ENCODE assay signal across 8 mouse cellular contexts in the genomic region with DNA sequence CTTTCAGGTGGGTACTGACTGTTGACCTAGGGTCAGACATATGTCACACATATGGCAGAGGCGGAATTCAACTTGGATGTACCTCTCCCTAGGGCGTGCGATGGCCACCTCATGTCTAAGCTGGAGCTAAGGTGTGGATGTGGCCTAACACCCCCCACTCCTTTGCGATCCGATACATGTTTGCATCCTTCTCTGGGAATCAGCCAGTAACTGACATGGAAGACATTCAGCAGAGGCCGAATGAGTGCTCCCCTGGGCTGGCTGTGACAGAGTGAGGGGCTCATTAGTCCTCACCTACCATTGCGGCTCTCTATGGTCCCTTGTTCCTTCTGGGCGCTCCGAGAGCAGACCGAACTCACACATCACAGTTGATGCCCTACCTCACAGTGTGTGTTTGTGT. TPM values are rescaled to one million over a fixed set of nuclear protein-coding genes. Genes with fewer than 3 reads are reported as not detected.
DNase-seq lines count a peak whose midpoint lies in the region; ATAC-seq and TF ChIP-seq lines count a peak whose summit lies in the region.

No protein-coding gene starts in this region.

- H3K4me2 ChIP-seq in kidney, embryonic 15.5 days: peak overlapping the region; percentile 72
- H3K4me2 ChIP-seq in hindbrain, embryonic 11.5 days (replicated peaks; ENCODE audit: low read depth, low read length): peak overlapping the region; percentile 76
- H3K4me2 ChIP-seq in midbrain, embryonic 12.5 days (replicated peaks): peak overlapping the region; percentile 82

- ATAC-seq in kidney, embryonic 15.5 days (replicated peaks; ENCODE audit: low FRiP score): no peak
- ATAC-seq in hindbrain, embryonic 11.5 days (ENCODE audit: low FRiP score): 0 out of 2 replicates have a peak, but pooled peaks have one; percentile 6
- 0 out of 2 replicates have a peak, but pooled peaks have one; percentile 3 for ATAC-seq in midbrain, embryonic 12.5 days (ENCODE audit: low FRiP score, low read depth)

- peak overlapping the region; percentile 72 for H3K4me3 ChIP-seq in kidney, embryonic 15.5 days (replicated peaks)
- peak overlapping the region; percentile 74; the same call in 1 of the 2 replicates for H3K4me3 ChIP-seq in cortical plate, adult 2 months (ENCODE audit: insufficient read depth, low read length)
- peak overlapping the region; percentile 68 for H3K4me3 ChIP-seq in hindbrain, embryonic 11.5 days (ENCODE audit: low read depth, low read length)
- H3K4me3 ChIP-seq in midbrain, embryonic 12.5 days: peak overlapping the region; percentile 75

- no peak for TF ChIP-seq CTCF in cortical plate, adult 2 months (IDR thresholded peaks at IDR 0.05; ENCODE audit: extremely low read depth, insufficient read depth, low read length)

- DNase-seq in kidney, postnatal 14 days: no peak
- DNase-seq in hindbrain, embryonic 11.5 days (ENCODE audit: low spot score): peak; percentile 29
- DNase-seq in layer of hippocampus, adult 8-10 months (ENCODE audit: low spot score in 2 of 2): no peak
- DNase-seq in gastrocnemius, postnatal 14 days: no peak
- no peak for DNase-seq in testis, postnatal 10 days (ENCODE audit: low spot score)

- peaks cover 12% of the 10 kb centered on the region for H3K36me3 ChIP-seq in kidney, embryonic 15.5 days
- H3K36me3 ChIP-seq in hindbrain, embryonic 11.5 days (ENCODE audit: control insufficient read depth, insufficient read depth, low read length): no peaks in the 10 kb centered on the region
- 0 out of 2 replicates have a peak, but pooled peaks cover 9% of the 10 kb centered on the region for H3K36me3 ChIP-seq in midbrain, embryonic 12.5 days

- peak overlapping the region; percentile 70 for H3K9ac ChIP-seq in kidney, embryonic 15.5 days
- H3K9ac ChIP-seq in hindbrain, embryonic 11.5 days (ENCODE audit: low read depth, low read length): peak overlapping the region; percentile 71
- H3K9ac ChIP-seq in midbrain, embryonic 12.5 days (replicated peaks): peak overlapping the region; percentile 76

- WGBS in kidney, embryonic 15.5 days: 85% methylated on average over 10 of the region's 10 CpGs
- 86% methylated on average over 10 of the region's 10 CpGs for WGBS in hindbrain, embryonic 11.5 days
- WGBS in midbrain, embryonic 12.5 days: 88% methylated on average over 10 of the region's 10 CpGs

- no peaks in the 10 kb centered on the region for H3K9me3 ChIP-seq in kidney, embryonic 15.5 days (replicated peaks)
- no peaks in the 10 kb centered on the region for H3K9me3 ChIP-seq in hindbrain, embryonic 11.5 days (ENCODE audit: control insufficient read depth, low read length)
- H3K9me3 ChIP-seq in midbrain, embryonic 12.5 days: no peaks in the 10 kb centered on the region

- H3K27ac ChIP-seq in kidney, embryonic 15.5 days: peak overlapping the region; percentile 93
- peak overlapping the region; percentile 31; the same call in 1 of the 2 replicates for H3K27ac ChIP-seq in cortical plate, adult 2 months (ENCODE audit: insufficient read depth, low read length)
- peak overlapping the region; percentile 62; the same call in 1 of the 2 replicates for H3K27ac ChIP-seq in hindbrain, embryonic 11.5 days (ENCODE audit: low read depth, low read length)
- peak overlapping the region; percentile 76 for H3K27ac ChIP-seq in midbrain, embryonic 12.5 days (replicated peaks)

- intact Hi-C loops in gastrocnemius, postnatal 14 days (cut with DNase I; ENCODE audit: low total_unique reads): no loop called here

- peaks cover 24% of the 10 kb centered on the region for H3K4me1 ChIP-seq in kidney, embryonic 15.5 days
- H3K4me1 ChIP-seq in cortical plate, adult 2 months (ENCODE audit: control insufficient read depth, insufficient read depth, low read length): peaks cover 11% of the 10 kb centered on the region
- H3K4me1 ChIP-seq in hindbrain, embryonic 11.5 days (replicated peaks; ENCODE audit: control insufficient read depth, insufficient read depth, low read length): peaks cover 2% of the 10 kb centered on the region; the same call in 1 of the 2 replicates
- peaks cover 22% of the 10 kb centered on the region for H3K4me1 ChIP-seq in midbrain, embryonic 12.5 days

- TF ChIP-seq POLR2A in cortical plate, adult 2 months (IDR thresholded peaks at IDR 0.05; ENCODE audit: extremely low read depth, insufficient read depth, low read length): no peak

- H3K27me3 ChIP-seq in kidney, embryonic 15.5 days: no peaks in the 10 kb centered on the region
- H3K27me3 ChIP-seq in hindbrain, embryonic 11.5 days (ENCODE audit: control insufficient read depth, insufficient read depth, low read length): no peaks in the 10 kb centered on the region
- H3K27me3 ChIP-seq in midbrain, embryonic 12.5 days: no peaks in the 10 kb centered on the region

RNA-seq across cellular contexts. Expression of a gene that starts 0.8 kb away (rescaled TPM):
- 41.2 and 48.5 TPM in 2 replicates for polyA plus RNA-seq in kidney, embryonic 15.5 days (2015; fragmentation: Nextera tagmentation; extraction: Ambion mirVana)
- polyA plus RNA-seq in cortical plate, adult 2 months (2012; rRNA removed): 51.3 and 54.7 TPM in 2 replicates
- 16.4 and 17.9 TPM in 2 replicates for polyA plus RNA-seq in hindbrain, embryonic 11.5 days (2014; fragmentation: Nextera tagmentation; extraction: Ambion mirVana)
- 29.4 and 30.8 TPM in 2 replicates for polyA plus RNA-seq in midbrain, embryonic 12.5 days (2016; fragmentation: Nextera tagmentation; extraction: Ambion mirVana)
- total RNA-seq in layer of hippocampus, adult 8-10 months (2022): 10 to 100 TPM; 28.7 to 40.0 (median 33.1) TPM
- total RNA-seq in gastrocnemius, postnatal 14 days (2021): 10 to 100 TPM; 21.7 to 25.9 TPM

RNA-seq across cellular contexts. Expression of a gene that starts 11.1 kb away (rescaled TPM):
- polyA plus RNA-seq in kidney, embryonic 15.5 days (2015; fragmentation: Nextera tagmentation; extraction: Ambion mirVana): 4.7 and 5.4 TPM in 2 replicates
- 9.3 and 10.6 TPM in 2 replicates for polyA plus RNA-seq in cortical plate, adult 2 months (2012; rRNA removed)
- polyA plus RNA-seq in hindbrain, embryonic 11.5 days (2014; fragmentation: Nextera tagmentation; extraction: Ambion mirVana): 2.6 and 3.0 TPM in 2 replicates
- 3.3 and 4.8 TPM in 2 replicates for polyA plus RNA-seq in midbrain, embryonic 12.5 days (2016; fragmentation: Nextera tagmentation; extraction: Ambion mirVana)
- 10 to 100 TPM in 2 of 4 experiments, 1 to 10 TPM in 2; 3.8 to 17.2 (median 9.7) TPM for total RNA-seq in layer of hippocampus, adult 8-10 months (2022)
- 1 to 10 TPM; 1.5 to 2.1 TPM for total RNA-seq in gastrocnemius, postnatal 14 days (2021)

RNA-seq across cellular contexts. Expression of a gene that starts 17.2 kb away (rescaled TPM):
- polyA plus RNA-seq in kidney, embryonic 15.5 days (2015; fragmentation: Nextera tagmentation; extraction: Ambion mirVana): 307 and 315 TPM in 2 replicates
- 202 and 205 TPM in 2 replicates for polyA plus RNA-seq in cortical plate, adult 2 months (2012; rRNA removed)
- 376 and 394 TPM in 2 replicates for polyA plus RNA-seq in hindbrain, embryonic 11.5 days (2014; fragmentation: Nextera tagmentation; extraction: Ambion mirVana)
- 283 and 291 TPM in 2 replicates for polyA plus RNA-seq in midbrain, embryonic 12.5 days (2016; fragmentation: Nextera tagmentation; extraction: Ambion mirVana)
- 100 to 1,000 TPM; 180 to 209 (median 206) TPM for total RNA-seq in layer of hippocampus, adult 8-10 months (2022)
- total RNA-seq in gastrocnemius, postnatal 14 days (2021): 100 to 1,000 TPM; 279 to 288 TPM

RNA-seq across cellular contexts. Expression of a gene that starts 35.6 kb away (rescaled TPM):
- polyA plus RNA-seq in kidney, embryonic 15.5 days (2015; fragmentation: Nextera tagmentation; extraction: Ambion mirVana): 2.7 and 3.4 TPM in 2 replicates
- polyA plus RNA-seq in cortical plate, adult 2 months (2012; rRNA removed): 0.61 and 1.9 TPM in 2 replicates
- 0.60 and 1.4 TPM in 2 replicates for polyA plus RNA-seq in hindbrain, embryonic 11.5 days (2014; fragmentation: Nextera tagmentation; extraction: Ambion mirVana)
- polyA plus RNA-seq in midbrain, embryonic 12.5 days (2016; fragmentation: Nextera tagmentation; extraction: Ambion mirVana): 0.94 and 1.4 TPM in 2 replicates
- under 1 TPM in 2 of 4 experiments, not detected in 2; 0.36 to 0.47 TPM for total RNA-seq in layer of hippocampus, adult 8-10 months (2022)
- total RNA-seq in gastrocnemius, postnatal 14 days (2021): 10 to 100 TPM; 22.4 to 23.0 TPM

RNA-seq across cellular contexts. Expression of a gene that starts 46.9 kb away (rescaled TPM):
- polyA plus RNA-seq in kidney, embryonic 15.5 days (2015; fragmentation: Nextera tagmentation; extraction: Ambion mirVana): 0.10 and 0.13 TPM in 2 replicates
- 0.89 and 0.98 TPM in 2 replicates for polyA plus RNA-seq in cortical plate, adult 2 months (2012; rRNA removed)
- not detected in 2 replicates for polyA plus RNA-seq in hindbrain, embryonic 11.5 days (2014; fragmentation: Nextera tagmentation; extraction: Ambion mirVana)
- polyA plus RNA-seq in midbrain, embryonic 12.5 days (2016; fragmentation: Nextera tagmentation; extraction: Ambion mirVana): 0.16 and 0.32 TPM in 2 replicates
- under 1 TPM; 0.09 to 0.22 (median 0.16) TPM for total RNA-seq in layer of hippocampus, adult 8-10 months (2022)
- under 1 TPM in 1 of 2 experiments, not detected in 1; 0.09 TPM for total RNA-seq in gastrocnemius, postnatal 14 days (2021)

Comparison
In these comparisons a context has a peak if more than half of its experiments do, and no peak if none do; other contexts are left out.
1. H3K27ac ChIP-seq: peak in every context shown above with its lines; median percentile 93 in kidney, embryonic 15.5 days; 76 in midbrain, embryonic 12.5 days; 62 in hindbrain, embryonic 11.5 days; 31 in cortical plate, adult 2 months.